Mouse (Mus musculus) stomach, postnatal 0 days (tissue): ENCODE results near the gene Itga1.

Source experiments
- CTCF ChIP-seq: IDR thresholded peaks from 2 replicates; pipeline ENCODE4 v1.5.1; 2016; ENCODE audit warnings: antibody characterized with exemption, low read depth, mild to moderate bottlenecking, moderate library complexity
- EP300 ChIP-seq: optimal IDR thresholded peaks from 2 replicates; pipeline ENCODE3; 2016; ENCODE audit warnings: antibody characterized with exemption

DNA sequence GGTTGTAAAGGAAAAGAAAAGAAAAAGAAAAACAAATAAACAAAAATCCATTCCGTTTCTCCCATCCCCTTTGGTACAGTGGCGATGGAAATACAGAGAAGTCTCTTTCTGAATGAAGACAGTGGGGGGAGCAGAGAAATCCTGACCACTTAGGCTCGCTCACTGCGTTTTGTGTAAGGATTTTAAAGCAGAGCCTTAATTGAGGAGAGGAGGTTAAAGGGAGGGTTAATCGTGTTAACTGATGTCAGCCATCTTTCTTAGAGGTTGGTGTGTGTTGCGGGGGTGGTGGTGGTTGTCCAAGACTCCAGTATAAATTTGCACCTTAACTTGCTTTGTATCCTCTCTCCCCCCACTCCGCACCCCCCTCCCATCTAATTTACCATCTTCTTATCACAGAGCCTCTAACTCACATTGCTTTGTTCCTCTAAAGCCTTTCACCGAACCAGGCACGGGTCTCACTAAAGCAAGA, 10.8 kb downstream of the Itga1 start:
- TF ChIP-seq CTCF (no peak), EP300 (no peak)
